Mouse (Mus musculus) adrenal gland, adult 2 months (tissue): ENCODE measurements around the gene Gm17651. TPM values are rescaled to one million over a fixed set of nuclear protein-coding genes. Genes with fewer than 3 reads are reported as not detected.

Experiments
- DNase-seq: peaks from one replicate; pipeline ENCODE4 v3.0.0; 2021
- long read RNA-seq: library from polyadenylated mRNA; stranded (forward); transcript quantifications from one replicate; pipeline ENCODE4 v2.0.0, GENCODE M21; 2021
- polyA plus RNA-seq: library from polyadenylated mRNA; depleted of rRNA; stranded (reverse); fragments of >200 nt; gene quantifications from 2 replicates; pipeline ENCODE4 v1.2.3, GENCODE M21; 2012; rRNA removed
- total RNA-seq, 2 experiments: library from RNA; stranded (reverse); gene quantifications; 2 replicates each; pipeline ENCODE4 v1.2.3; 2021

The Gm17651 gene
- not detected for total RNA-seq
- polyA plus RNA-seq: not detected in 2 replicates
- long read RNA-seq, partial matches to known transcripts: 0 of 1 reads
- long read RNA-seq, other reads (novel, unspliced or antisense): 1 of 1 reads

DNA sequence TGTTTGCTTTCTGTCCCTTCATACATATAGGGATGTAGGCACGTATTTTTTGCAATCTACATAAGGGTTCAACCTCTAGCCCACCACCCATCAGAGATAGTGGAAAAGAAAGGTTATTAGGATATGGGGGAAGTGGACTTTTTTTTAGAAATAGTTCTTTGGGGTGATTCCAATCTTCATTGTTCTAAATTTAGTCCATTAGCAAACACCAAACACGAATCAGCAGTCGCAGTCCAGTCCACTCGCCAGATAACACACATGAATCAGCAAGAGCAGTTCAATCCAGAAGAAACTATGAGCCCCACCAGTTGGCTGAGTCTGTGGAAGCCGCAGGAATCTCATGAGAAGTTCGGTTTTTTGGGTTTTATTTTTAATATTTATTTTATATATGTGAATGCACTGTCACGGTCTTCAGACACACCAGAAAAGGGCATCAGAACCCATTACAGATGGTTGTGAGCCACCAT is at the start of gene Gm17651:
Gene Gm17651 (minus strand): TSS at position 51 of the 467 bp plus-strand sequence.
- no peak for DNase-seq

DNA sequence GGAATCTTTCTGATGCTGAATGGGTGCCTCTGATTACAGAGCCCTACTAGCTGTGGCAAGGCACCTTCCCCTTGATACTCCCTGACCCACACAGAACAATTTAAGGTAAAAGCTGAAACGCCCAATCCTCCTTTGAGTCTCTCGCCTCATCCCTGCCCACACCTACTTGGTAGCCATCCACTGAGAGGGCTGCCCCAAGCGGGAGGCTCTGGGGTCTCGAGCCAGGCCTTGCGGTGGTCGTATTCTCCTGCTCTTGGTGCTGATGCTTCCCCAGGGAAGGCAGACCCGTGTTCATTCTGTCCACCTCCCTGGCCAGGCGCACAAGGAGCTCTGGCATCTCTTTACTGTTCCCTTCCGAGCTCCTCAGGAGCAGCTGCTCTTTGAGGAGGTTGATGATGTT is 44.6 kb upstream of the Gm17651 start:
- no peak for DNase-seq

DNA sequence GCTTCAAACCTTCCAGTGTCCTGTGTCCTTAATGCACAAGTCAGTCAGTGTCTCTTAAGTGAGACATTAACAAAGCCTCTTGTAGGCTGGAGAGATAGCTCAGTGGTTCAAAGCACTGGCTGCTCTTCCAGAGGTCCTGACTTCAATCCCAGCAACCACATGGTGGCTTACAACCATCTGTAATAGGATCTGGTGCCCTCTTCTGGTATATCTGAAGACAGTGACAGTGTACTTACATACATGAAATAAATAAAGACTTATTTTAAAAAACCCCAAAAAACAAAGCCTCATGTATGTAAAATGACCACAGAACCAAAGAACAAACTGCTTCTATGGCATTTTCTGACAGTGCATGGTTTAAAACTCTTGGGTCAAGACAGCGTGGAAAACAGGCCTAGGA is 41.4 kb upstream of the Gm17651 start:
- DNase-seq: no peak

DNA sequence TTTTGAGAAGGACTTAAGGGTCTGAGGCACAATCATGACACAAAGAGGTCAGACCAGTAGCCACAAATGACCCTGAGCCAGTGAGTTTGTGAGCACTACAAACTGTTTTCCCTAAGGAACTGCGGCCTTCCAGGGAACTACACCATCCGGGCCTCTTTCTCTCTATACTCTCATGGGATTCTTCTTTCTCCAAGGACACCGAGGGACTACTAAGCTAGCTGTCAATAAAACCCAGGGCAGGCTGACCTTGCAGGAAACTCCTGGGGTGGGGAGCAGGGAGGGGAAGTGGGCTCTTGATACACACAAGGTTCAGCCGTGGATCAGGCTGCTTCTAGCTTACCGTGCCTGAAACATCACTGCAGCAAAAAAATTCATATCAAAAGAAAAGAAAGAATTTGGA is 36.4 kb upstream of the Gm17651 start:
- DNase-seq: no peak

DNA sequence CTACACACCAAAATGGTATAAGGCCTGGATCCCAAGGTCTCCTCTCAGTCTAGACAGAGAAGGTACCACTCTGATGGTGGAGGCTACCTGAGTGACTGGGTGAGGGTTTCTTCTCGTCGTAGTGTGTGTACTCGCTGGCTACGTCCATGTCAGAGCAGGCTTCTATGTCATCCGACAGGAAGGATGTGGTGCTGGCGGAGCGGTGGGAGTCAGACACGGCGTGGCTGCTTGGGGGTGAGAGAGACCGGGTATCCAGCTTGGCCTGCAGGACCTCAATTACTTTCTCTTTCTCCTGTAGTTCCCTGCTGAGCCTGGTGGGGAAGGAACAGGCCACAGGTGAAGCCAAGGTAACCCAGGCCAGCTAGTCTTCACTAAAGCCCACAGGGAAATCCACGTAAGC is 35.6 kb upstream of the Gm17651 start:
- no peak for DNase-seq

DNA sequence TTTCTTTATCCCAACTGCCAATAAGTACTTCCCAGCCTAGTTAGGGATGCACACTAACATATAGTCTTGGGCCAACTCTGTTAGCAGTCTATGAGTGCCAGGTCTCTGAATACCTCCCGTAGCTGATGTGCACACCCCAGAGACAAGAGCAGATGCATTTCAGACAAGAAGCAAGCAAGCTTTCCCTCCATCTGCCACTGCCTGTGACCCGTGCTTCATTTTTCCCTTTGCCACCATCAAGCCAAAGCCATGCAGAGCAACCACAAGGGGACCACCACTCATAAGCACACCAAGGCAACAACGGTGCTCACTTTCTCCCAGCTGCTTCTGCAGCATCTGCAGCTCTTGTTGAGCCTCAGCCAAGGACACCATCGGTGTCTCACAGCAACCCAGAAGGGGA is 32.1 kb upstream of the Gm17651 start:
- DNase-seq: no peak

DNA sequence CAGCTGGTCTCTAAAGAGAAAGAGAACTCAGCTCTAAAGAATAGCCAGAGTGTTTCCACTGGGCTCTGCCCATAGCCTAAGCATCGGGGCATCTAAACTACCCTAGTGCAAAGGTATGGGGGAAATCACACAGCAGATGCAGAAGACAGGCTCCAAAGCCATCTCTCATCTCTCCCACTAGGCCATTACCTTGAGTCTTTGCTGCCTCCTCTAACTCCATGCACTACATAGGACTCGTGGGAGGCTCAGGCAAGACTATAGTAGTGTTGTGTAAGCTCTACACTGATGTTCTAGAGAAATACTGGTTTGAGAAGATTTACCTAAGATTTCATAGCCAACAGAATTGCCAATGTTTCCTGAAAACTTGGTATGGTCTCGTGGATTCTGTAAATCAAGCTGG is 31.0 kb upstream of the Gm17651 start:
- DNase-seq: no peak

DNA sequence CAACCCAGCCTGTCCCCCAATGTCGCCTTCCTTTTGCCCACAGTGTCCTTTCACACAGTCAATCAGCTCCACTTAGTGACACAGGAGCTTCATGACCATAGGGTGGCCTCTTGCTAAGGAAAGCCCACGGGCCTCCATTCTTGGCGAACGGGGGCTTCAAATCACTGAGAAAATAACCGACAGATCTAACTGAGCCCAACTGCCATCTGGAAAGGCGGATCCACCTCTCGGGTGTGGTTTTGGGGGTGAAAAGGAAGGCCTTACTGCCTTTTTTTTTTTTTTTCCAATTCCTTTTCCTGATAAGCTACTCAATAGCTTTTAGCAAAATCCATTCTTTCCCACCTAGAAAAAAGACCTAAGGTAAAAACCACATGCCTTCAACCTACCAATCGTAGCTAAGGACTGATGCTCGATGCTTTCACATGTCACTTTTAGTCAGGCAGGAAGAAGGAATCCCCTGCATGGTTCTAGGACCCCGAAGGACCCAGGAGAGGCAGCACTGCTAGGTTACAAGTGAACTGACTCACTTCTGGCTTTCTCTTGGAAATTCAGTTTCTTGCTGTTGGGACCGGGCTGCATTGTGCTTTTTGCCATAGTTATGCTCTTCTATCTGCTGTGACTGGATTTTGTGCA is 28.1 kb upstream of the Gm17651 start:
- DNase-seq: no peak

DNA sequence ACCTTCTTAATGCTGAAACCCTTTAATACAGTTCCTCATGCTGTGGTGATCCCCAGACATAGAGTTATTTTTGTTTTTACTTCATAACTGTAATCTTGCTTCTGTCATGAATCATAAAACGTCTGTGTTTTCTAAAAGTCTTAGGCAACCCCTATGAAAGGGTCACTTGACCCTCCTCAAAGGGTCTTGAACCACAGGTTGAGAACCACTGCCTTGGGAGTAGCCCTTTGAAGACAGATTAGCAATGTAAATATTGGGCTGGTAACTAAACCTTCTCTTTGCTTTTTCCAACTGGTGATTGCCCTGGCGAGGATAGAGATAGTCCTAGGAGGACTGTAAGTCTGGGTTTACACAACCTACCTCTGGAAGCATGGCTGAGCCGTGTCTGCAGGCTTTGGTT is 26.7 kb upstream of the Gm17651 start:
- DNase-seq: no peak

DNA sequence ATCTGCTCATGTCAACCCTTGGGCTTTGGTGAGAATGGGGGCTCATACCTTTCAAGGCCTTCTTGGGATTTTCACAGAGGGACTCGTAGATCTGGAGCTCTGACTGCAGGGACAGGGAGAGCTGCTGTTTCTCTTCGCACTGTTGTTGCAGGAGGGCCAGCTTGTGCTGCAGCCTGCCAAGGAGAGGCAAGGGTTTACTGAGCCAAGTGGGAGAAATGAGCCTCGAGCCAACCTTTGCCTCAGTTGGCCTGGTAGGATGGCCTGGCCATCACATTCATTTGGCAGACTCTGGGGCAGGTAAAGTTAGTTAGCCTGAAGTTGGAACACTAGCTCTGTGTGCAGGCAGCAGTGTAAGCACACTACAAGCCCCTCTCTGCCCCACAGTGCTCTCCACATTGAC is 24.6 kb upstream of the Gm17651 start:
- DNase-seq: peak; percentile 20

DNA sequence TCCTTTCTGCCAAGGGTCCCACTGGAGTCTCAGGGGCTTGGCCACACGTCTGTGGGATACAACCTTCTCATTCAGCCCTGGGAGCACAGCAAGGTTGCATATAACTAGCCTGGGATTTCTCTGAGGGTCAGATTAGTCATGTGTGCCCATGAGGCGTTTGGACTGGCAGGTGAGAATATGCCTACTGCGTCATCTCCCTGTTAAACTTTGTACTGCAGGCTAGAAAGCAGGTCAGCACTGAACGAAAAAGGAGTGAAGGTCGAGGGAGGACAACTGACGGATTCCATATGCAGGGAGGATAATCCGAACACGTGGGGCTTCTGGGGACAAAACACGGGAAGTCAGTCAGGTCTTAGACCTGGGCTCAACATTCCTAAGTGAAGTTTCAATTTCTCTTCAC is 22.8 kb upstream of the Gm17651 start:
- no peak for DNase-seq

DNA sequence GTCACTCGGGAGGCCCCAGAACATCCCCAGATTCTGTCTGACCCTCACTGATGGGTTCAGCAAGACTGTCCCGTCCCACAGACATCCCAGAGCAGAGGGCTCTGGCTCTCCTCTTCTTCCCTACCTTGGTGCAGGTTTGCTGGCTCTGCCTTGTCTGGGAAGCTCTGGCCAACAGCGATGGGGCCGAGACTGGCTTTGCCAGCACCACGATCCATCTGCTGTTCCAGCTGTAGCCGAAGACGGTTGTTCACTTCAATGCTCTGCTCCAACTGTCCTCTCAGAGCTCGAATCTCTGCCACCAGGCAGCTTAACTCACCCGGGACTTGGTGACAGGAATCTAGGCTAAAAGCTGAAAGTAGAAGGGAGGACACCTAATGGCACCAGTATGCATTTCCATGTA is 22.4 kb upstream of the Gm17651 start:
- DNase-seq: no peak

DNA sequence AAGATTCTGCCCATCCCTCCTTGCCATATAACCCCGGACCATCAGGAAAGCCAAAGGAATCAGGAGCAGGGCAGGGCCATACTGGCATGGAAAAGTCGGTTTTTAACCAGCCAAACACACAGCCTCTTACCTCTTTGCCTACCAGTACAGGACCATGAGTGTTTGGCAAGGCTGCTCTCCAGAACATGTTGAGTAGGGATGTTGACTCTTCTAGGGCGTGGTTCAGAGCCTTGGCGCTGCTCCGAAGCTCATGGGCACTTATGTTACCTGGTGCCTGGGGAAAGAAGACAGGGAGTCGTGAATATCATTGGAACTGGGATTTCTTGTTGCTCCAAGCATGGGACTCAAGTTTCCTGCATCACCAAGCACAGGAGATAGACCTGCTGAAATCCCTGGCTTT is 19.3 kb upstream of the Gm17651 start:
- no peak for DNase-seq

DNA sequence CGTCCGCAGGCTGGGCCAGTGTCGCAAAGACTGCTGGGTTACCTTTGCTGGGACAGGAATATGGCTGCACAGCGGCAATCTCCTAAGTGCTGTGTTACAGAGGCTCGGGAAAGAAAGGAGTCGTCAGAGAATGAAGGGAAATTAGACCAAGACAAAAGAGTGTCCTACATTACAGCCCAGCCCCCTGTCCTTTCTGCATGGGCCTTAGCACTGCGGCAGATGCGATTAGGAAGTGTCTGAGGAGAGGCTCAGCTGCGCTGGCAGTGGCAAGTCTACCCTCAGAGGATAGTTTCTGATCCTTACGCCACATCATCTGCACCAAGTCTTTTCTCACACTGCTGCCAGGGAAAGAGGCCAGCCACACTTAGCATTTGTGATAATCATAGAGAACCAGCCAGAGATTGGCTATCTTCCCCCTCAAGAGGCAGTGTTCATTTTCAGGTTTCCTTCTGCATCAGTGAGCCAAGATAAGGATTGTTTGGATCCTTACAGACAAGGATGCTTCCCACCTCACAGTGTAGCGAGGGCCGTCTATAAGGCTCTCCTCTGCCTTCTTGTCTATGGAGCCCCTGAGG is 17.0 kb upstream of the Gm17651 start:
- DNase-seq: no peak

DNA sequence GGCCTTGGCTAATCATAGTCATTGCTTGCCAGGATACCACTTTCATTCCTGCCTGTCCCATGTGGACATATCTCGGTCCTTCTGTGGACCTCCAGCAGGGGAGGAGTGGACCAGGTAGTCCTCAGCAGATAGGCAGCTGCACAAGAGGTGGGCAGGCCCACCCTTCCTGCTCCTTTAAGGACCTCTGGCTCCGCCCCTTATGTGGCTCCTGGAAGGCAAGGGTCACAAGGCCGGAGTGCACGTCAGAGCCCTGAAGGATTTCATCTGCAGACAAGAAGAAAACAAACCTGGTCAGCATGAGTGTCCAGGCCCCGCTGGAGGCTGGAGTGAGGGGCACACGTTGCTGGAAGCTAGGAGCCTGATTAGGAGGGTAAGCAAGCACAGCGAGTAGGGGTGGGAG is 16.1 kb upstream of the Gm17651 start:
- no peak for DNase-seq

DNA sequence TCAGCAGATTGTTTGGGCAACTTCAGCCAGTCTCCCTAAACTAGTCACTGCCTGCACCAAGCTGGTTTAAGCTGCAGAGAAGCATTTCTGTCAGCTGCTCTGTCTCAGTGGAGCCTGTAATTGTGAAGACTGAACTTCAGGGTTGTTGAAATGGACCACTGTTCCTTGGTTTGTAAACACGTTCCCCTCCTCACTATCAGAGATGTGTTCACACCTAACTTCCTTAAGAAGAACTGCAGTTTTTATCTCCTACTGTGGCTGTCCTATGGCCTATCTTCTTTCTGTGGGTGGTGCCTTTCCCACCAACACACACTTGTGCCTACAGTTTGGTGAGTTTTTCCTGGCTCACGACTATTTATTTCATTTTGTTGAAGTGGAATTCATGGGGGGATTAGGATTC is 14.8 kb upstream of the Gm17651 start:
- no peak for DNase-seq

DNA sequence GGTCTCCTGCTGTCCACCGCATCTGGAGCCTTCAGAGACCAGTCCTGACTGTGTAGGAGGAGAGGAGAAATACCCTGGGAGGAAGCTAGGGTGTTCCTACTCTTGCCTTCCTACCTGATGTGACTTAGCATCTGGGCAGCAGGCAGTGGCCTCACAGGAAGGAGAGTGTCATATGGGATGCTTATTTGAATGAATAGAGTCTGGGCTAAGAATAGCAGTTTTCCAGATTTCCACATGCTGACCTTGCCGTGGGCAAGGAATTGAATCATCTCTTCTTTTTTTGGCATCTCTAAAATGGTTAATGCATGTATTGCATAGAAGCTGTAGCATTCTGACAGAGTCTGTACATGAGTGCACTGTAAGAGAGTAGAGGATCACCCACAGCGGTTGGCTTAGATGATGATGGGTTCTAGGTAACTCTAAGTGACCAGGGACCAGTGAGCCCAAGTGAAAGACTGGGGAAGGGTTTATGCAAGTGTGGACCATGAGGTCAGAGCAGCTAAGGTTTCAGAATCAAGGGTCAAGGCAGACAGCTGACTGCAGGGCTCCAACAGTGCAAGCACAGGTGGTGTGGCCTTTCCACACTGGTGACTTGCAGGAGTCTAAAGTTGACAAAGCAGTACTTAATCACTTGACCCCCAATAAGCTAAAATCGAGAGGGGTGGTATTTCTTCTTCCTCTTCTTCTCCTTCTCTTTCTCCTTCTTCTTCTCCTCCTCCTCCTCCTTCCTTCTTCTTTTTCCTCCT is 12.1 kb upstream of the Gm17651 start:
- DNase-seq: no peak

DNA sequence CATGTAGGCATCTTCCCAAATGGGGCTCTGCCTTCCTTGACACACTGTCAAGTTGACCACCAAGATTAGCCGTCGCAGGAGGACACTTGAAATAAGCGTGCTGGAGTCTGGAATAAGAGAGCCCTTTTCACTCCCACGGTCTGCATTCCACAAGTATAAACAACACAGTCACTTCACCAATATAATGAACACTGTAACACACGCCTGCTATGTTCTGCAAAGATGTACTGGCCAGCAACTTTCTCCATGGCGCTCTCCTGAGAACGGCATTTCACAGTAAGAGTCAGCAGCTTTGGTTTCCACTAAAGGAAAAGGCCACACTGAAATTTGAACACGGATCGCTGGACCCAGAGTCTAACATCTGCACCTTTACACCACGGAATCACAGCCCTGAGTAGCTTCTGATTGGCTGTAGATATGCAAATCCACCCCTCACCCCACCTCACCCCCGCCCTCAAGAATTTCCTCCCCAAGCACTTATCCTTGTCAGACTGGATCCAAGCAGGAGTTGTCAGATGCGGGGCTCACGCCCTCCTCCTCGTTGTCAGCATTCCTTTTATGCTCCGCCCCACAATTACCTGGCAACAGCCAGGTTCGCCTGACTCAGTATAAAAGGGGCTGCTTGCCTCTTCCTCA is 9.2 kb upstream of the Gm17651 start:
- no peak for DNase-seq

DNA sequence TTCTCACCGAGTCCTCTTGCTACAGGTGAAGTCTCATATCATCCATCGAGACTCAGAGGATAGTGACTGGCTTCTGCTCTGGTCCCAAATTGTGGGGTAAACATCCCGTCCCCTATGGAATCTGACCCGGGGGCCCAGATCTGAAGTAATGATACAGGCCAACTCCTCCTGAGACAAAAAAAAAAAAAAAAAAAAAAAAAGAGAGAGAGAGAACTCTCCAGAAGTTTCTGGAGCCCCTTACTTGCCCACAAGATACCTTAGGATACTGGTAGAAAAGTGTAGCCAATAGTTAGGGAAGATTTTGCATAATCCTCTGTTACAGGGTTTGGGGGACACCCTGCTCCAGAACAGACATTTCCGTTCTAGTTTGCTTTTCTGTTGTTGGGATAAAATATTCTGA is 8.1 kb upstream of the Gm17651 start:
- no peak for DNase-seq

DNA sequence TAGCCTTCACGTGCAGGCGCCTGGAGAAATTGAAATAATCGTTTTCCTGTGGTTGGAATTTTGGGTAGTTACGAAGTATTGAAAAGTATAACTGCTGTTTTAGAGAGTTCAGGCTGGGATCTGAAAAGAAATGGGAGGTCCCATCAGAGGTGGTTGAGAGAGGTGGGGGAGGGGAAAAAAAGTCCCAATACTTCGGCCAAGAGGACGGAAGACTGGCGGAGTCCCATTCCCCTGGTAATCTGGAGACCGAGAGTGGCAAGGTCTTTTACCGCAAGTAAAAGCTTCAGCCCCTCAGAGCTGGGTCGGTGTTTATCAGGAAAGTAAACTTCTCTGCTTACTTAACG is 7.6 kb upstream of the Gm17651 start:
- DNase-seq: no peak

DNA sequence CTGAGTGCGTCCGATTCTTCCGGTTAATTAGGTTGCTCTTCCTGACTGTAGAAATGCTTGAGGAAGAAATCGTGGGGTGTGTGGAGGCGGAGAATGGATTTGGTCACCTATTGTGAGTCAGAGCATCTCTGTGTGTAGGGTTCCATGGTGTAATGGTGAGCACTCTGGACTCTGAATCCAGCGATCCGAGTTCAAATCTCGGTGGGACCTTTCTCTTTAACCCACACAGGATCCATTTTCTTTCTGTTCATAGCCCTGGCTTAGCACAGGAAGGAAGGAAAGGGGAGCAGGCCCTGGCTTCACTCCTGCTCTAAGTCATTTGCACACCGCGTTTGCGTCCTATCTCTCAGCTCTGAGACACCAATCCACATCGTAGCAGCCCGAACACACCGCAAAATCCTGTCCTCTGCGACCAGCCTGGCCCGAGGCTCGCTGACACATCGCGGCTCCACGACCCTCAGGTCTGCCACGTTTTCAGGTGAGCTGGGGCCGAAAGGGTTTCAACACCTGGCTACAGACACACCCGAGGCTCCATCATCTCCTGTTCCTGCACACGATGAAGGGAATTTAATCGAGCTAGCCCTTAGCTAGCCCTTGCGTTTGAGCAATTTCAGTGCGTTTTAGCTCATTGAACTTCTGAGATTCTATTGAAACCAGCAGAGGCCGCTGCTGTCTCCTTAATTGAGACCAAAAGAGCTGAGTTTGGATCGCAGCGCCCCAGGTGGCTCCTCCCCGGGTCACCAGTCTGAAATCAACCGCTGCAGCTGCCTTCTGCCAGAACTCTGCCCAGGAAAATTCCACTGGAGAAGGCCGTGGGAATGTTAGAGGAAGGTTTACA is 7.0 kb upstream of the Gm17651 start:
- DNase-seq: peak; percentile 84
